Mouse (Mus musculus) mouse trophoblast stem cell (cell line): ENCODE measurements around the gene Hoxc6.

ENCODE experiments used
- in situ Hi-C, 2 experiments: fragments of 300-500 bp; cut with MseI, MboI; formaldehyde crosslinking; loops; 2 replicates in 1 of 2; 3 replicates in 1 of 2; pipeline ENCODE4 v1.15.1; 2025

The Hoxc6 gene

DNA sequence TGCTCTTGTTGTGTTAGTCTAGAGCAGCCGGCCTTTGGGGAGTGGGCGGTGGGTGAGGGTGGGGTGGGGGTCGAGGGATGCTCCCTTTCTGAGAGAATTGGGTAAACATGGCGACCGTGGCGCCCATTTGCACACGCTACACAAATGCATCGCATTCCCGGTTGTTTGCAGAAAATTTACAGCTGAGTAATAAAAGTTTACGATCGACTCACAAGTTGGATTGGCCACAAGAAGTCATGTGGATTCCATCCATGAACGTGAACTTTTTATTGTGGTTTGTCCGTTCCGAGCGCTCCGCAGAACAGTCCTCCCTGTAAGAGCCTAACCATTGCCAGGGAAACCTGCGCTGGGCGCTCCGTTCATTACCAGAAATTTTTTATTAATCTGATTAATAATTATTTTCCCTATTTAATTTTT, at the start of gene Hoxc6:
Gene Hoxc6, plus strand, starts transcription at position 319 of the 417 bp plus-strand sequence.
- in situ Hi-C loops, result no loop called here

DNA sequence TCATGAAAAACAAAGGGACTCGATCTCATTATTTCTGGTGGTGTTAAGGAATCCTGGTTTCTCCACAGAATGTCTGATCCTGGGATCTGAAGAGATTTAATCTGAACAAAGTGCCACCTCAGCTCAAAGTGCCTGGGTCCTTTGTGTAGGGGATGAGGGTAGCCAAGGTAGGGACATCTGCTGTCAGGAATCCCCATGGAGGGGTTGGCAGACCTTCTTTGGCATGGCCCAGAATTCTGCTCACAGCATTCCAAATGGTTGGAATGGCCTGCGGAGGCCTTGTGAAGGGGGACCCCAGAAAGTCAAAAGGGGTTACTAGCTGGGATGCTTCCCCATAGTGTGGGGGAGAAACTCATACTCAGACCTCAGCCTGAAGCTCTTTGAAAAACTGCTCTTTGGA, 49.2 kb upstream of the Hoxc6 start:
- in situ Hi-C loops, result loop anchor here (10.0 to 25.0 kb wide), 2 partner anchors 164 to 187 kb away; no protein-coding TSS in a partner anchor

- in situ Hi-C loops, result loop anchor here (10.0 to 25.0 kb wide), 2 partner anchors 165 to 187 kb away; no protein-coding TSS in a partner anchor
These were observed 48.4 kb upstream of the Hoxc6 start for GRCm38 (mm10) chr15:102949696-102950095.

GRCm38 (mm10) chr15:102950877-102951276, 47.2 kb upstream of the Hoxc6 start:
- in situ Hi-C loops, result no loop called here

DNA sequence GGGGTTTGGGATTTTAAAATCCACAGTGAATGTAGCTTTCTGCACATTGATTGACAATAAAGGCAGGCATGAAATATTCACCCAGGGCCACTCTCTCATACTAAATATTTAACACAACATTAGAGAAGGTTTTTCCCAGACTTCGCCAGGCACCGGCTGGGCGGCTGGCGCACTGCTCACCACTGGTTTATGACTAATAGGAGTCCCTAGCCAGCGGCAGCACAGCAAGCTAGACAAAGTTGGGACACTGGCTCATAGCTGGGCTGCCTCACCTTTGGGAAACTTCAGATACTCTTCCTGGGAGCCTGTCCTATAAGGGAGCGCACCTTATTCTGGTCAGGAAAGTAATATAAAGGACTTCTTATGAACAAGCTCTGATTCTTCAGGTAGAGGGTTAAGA, 44.5 kb upstream of the Hoxc6 start:
- in situ Hi-C loops, result no loop called here

DNA sequence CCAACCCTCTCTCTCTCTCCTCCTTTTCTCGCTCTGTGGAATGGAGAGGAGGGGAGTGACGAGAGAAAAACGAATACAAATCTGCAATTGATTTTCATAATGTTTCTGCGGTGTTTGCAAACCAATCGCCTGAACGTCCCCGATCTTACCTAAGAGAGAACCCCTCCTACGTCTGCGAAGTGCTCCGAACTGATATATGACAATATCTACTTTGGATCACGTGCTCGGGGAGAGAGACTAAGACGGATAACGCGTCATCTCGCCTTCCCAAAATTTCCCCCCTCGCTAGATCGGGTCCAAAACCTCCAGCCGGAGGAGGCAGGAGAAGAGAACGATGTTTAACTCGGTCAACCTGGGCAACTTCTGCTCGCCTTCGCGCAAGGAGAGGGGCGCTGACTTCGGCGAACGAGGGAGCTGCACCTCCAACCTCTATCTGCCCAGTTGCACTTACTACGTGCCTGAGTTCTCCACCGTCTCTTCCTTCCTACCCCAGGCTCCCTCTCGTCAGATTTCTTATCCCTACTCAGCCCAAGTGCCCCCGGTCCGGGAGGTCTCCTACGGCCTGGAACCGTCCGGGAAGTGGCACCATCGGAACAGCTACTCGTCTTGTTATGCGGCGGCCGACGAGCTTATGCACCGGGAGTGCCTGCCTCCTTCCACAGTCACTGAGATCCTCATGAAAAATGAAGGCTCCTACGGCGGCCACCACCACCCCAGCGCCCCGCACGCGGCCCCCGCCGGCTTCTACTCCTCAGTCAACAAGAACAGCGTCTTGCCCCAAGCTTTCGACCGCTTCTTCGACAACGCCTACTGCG, 43.7 kb upstream of the Hoxc6 start, which contains the start of gene Hoxc11:
Gene Hoxc11, plus strand, starts transcription at position 236 of the 815 bp plus-strand sequence.
- in situ Hi-C loops, result no loop called here

DNA sequence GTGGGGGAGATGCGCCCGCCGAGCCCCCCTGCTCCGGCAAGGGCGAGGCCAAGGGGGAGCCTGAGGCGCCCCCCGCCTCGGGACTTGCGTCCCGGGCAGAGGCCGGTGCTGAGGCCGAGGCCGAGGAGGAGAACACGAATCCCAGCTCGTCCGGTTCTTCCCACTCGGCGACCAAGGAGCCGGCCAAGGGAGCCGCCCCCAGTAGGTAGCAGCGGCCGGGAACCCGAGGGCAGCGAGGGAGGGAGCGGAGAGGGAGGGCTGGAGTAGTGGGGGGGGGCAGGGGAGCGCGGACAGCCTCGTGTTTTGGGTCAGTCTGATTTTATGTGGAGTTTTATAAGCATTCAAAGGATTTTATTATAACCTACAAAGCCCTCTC, 43.1 kb upstream of the Hoxc6 start:
- in situ Hi-C loops, result no loop called here

- in situ Hi-C loops, result no loop called here
These were observed 42.0 kb upstream of the Hoxc6 start for GRCm38 (mm10) chr15:102955833-102956640.

- in situ Hi-C loops, result no loop called here
These were observed 41.2 kb upstream of the Hoxc6 start for GRCm38 (mm10) chr15:102956906-102957305.

DNA sequence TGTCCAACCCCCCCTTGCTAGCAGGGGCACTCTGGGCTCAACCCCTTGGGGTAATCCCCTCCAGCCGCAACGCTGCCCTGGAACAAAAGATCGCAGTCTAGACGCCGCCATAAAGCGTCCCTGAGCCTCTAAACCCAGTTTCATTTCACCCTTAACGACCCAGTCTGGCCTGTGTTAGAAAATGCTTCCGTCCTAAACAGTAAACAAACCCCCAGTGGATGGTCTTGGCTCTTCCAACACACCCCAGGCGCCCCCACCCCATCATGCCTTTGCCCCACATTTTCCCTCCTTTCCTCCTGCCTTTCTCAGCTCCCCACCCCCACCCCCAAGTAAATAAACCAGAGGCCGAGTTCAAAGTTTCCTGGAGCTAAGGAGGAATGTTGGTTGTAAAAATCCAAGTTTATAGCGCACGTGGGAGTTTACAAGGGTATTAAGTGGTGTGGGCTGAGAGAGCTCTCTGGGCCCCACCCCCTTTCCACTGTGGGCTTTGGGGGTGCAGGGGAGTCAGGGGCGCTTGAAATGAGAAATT, 38.3 kb upstream of the Hoxc6 start:
- in situ Hi-C loops, result no loop called here

- in situ Hi-C loops, result no loop called here
These were observed 36.3 kb upstream of the Hoxc6 start for GRCm38 (mm10) chr15:102961728-102962127.

- in situ Hi-C loops, result no loop called here
These were observed 35.6 kb upstream of the Hoxc6 start for GRCm38 (mm10) chr15:102962492-102962891.

GRCm38 (mm10) chr15:102963259-102963658, 34.8 kb upstream of the Hoxc6 start:
- in situ Hi-C loops, result no loop called here

- in situ Hi-C loops, result no loop called here
These were observed 34.1 kb upstream of the Hoxc6 start for GRCm38 (mm10) chr15:102963671-102964640.

- in situ Hi-C loops, result no loop called here
These were observed 32.8 kb upstream of the Hoxc6 start for GRCm38 (mm10) chr15:102965003-102965891.

- in situ Hi-C loops, result no loop called here
These were observed 31.9 kb upstream of the Hoxc6 start for GRCm38 (mm10) chr15:102965892-102966775.

DNA sequence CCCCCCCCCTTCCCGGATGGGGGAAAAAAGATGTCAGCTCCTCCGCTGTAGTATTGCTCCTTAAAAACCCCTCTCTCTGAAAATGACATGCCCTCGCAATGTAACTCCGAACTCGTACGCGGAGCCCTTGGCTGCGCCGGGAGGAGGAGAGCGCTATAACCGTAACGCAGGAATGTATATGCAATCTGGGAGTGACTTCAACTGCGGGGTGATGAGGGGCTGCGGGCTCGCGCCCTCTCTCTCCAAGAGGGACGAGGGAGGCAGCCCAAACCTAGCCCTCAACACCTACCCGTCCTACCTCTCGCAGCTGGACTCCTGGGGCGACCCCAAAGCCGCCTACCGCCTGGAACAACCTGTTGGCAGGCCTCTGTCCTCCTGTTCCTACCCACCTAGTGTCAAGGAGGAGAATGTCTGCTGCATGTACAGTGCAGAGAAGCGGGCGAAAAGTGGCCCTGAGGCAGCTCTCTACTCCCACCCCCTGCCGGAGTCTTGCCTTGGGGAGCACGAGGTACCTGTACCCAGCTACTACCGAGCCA, 31.2 kb upstream of the Hoxc6 start, which contains the start of gene Hoxc10:
Gene Hoxc10, plus strand, starts transcription at position 21 of the 536 bp plus-strand sequence.
- in situ Hi-C loops, result no loop called here

DNA sequence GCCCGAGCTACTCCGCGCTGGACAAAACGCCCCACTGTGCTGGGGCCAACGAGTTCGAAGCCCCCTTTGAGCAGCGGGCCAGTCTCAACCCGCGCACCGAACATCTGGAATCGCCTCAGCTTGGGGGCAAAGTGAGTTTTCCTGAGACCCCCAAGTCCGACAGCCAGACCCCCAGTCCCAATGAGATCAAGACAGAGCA, 30.8 kb upstream of the Hoxc6 start, which contains the start of gene Hoxc5:
Gene Hoxc5, plus strand, starts transcription at position 132 of the 199 bp plus-strand sequence.
- in situ Hi-C loops, result no loop called here
